Mouse (Mus musculus): ENCODE measurements at regions not wholly inside any gene's neighbourhood (a gene's known extent, or its start where the extent isn't known, plus 50 kb on each side); places are given as distances from the start of the nearest gene placed in this dataset.

DNA sequence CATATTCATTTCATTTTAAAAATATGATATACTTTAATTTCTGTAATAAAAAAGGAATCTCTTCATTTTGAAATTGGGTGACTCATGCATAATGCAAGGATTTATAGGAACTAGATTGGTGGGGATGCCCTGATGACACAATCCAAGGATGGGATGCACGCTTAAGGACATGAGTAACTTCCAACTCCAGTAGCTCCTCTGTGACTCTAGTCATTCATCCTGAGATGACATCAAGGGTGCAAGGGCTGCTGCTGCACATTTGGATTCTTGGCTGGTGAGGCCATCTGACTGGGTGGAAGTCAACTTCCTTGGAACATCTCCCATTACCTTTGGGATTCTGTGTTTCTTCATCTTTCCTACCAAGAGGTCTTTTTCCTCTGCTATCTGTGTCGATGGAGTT is 114.4 kb upstream of the Ngf start:
- no peak overlapping the region for H3K4me2 ChIP-seq
- H3K9me3 ChIP-seq (replicated peaks): no peaks in the 10 kb centered on the region
- H3K27me3 ChIP-seq: no peaks in the 10 kb centered on the region
- H3K4me3 ChIP-seq (replicated peaks): no peak overlapping the region
- no peak overlapping the region for H3K27ac ChIP-seq (replicated peaks)
- no peaks in the 10 kb centered on the region for H3K36me3 ChIP-seq (replicated peaks)
- no peak overlapping the region for H3K9ac ChIP-seq
- no peak for ATAC-seq (ENCODE audit: insufficient read depth)
- 73% methylated on average over 2 of the region's 2 CpGs for WGBS (ENCODE audit: insufficient replicate concordance)
- no peaks in the 10 kb centered on the region for H3K4me1 ChIP-seq (replicated peaks)

DNA sequence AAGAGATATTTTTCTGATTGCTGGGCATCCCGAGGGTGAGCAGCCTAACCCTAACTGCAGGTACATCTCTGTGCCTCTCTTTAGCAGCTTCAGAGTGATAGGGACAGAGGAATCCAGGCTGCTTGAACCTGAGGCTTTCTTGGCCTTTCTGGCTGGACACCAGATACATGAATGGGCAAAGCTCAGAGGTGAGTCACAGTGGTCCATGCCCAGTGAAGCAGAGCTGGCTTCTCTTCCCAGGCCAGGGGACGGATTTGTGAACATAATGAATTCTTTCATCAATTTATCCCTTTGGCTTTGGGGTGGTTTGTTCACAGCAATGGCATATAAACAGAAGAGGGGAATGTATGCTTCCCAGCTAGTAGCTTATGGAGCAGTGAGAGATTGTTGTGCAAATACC is 114.9 kb upstream of the Ngf start:
- 58% methylated on average over 2 of the region's 2 CpGs for WGBS (ENCODE audit: insufficient replicate concordance)
- no peaks in the 10 kb centered on the region for H3K4me1 ChIP-seq (replicated peaks)
- H3K9me3 ChIP-seq (replicated peaks): no peaks in the 10 kb centered on the region
- no peak overlapping the region for H3K27ac ChIP-seq (replicated peaks)
- H3K4me3 ChIP-seq (replicated peaks): no peak overlapping the region
- no peaks in the 10 kb centered on the region for H3K36me3 ChIP-seq (replicated peaks)
- no peaks in the 10 kb centered on the region for H3K27me3 ChIP-seq
- H3K4me2 ChIP-seq: no peak overlapping the region
- H3K9ac ChIP-seq: no peak overlapping the region
- no peak for ATAC-seq (ENCODE audit: insufficient read depth)

DNA sequence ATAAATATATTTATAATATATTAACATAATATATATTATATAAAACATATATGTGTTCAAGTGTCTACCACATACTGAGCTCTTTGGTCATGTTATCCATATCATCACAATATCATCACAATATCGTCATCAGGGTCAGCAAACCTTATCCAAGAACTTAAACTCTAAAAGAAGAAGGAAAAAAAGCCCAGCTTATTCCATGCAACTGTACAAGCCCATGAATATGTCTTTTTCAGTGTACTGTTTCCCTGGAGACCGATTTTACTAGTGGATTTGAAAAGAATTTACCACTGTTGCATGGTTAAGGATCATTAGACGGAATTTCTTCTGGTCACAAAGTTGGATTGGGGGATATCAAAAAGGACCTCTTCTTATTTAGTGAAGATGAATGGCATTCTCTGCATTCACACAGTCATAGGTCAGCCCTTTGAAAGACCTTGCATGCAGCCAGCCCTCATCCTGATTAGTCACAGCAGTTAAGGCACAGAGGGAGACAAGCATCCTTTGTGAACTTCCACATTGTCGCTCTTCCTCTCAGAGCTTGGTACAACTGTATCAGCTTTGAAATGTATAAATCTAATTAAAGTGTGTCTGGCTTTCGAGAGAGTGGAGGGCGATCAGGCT is 116.3 kb upstream of the Ngf start:
- H3K4me1 ChIP-seq (replicated peaks): no peaks in the 10 kb centered on the region
- H3K27ac ChIP-seq (replicated peaks): no peak overlapping the region
- no peak overlapping the region for H3K4me3 ChIP-seq (replicated peaks)
- H3K4me2 ChIP-seq: no peak overlapping the region
- ATAC-seq (ENCODE audit: insufficient read depth): no peak
- H3K27me3 ChIP-seq: no peaks in the 10 kb centered on the region
- no peak overlapping the region for H3K9ac ChIP-seq
- no peaks in the 10 kb centered on the region for H3K36me3 ChIP-seq (replicated peaks)
- no peaks in the 10 kb centered on the region for H3K9me3 ChIP-seq (replicated peaks)
- 61% methylated on average over 6 of the region's 6 CpGs for WGBS (ENCODE audit: insufficient replicate concordance)

DNA sequence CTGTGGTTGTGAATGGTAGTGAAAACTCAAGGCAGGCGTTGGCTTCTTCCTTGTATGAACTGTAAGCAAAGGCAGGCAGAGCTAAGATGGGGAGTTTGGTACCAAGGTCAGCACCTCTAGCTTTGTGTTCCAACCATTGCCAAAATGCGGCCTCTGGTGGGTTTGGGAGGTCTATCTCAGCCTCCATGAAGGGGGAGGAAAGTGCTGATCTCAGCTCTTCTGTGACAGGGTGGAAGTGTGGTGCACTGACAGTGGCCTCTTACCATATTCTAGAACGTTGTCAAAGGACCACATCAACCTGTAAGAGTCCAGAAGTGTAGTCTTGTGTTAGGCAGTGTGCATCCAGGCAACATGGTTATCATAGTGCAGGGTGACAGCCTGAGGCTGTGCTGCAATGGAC is 123.6 kb upstream of the Ngf start:
- Histone ChIP-seq H3K9me3 (replicated peaks) (no peaks in the 10 kb centered on the region), H3K4me1 (replicated peaks) (no peaks in the 10 kb centered on the region), H3K9ac (no peak overlapping the region), H3K36me3 (replicated peaks) (no peaks in the 10 kb centered on the region), H3K4me3 (replicated peaks) (no peak overlapping the region), H3K27me3 (no peaks in the 10 kb centered on the region), H3K27ac (replicated peaks) (no peak overlapping the region), H3K4me2 (no peak overlapping the region)
- 43% methylated on average over 3 of the region's 3 CpGs for WGBS (ENCODE audit: insufficient replicate concordance)
- no peak for ATAC-seq (ENCODE audit: insufficient read depth)

DNA sequence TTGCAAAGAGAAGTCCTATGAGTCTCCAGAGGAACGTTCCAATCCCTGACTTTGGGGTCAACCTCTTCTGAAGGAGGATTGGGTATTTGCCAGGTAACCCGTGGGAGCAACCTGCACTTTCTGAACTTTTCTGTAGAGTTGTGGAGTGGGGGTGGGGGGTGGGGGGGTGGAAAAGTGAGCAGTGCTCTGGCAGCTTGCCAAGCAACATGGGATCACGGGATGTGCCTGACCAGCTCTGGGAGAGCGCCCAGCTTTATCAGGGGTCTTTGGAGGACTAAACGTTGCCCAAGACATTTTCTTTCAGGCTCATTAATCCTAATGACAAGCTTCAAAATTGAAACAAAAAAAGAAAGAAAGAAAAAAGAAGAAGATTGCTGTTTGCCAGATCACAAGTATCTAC is 124.4 kb upstream of the Ngf start:
- H3K9ac ChIP-seq: no peak overlapping the region
- WGBS (ENCODE audit: insufficient replicate concordance): 48% methylated on average over 5 of the region's 5 CpGs
- H3K27ac ChIP-seq (replicated peaks): no peak overlapping the region
- H3K27me3 ChIP-seq: no peaks in the 10 kb centered on the region
- no peak overlapping the region for H3K4me2 ChIP-seq
- no peaks in the 10 kb centered on the region for H3K9me3 ChIP-seq (replicated peaks)
- ATAC-seq (ENCODE audit: insufficient read depth): no peak
- H3K36me3 ChIP-seq (replicated peaks): no peaks in the 10 kb centered on the region
- no peak overlapping the region for H3K4me3 ChIP-seq (replicated peaks)
- no peaks in the 10 kb centered on the region for H3K4me1 ChIP-seq (replicated peaks)

DNA sequence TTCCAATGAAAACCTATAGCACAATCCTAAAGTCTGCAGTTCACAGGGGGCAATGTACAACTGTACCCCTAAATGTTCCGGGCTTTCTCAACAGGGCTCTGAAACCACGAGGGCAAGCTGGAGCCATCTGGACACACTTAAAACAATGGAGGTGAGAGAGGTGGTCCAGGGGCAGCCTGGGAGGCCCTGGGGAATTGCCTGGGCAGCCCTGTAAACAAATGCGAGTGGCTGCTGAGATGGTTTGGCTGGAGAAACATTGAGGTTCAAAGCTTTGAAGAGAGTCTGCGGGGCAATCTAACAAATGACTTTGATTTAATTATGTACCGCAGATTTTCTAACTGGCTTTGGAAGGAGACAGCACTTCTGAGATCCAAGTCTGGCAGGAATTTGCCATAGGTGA is 129.0 kb upstream of the Ngf start:
- H3K4me3 ChIP-seq (replicated peaks): no peak overlapping the region

DNA sequence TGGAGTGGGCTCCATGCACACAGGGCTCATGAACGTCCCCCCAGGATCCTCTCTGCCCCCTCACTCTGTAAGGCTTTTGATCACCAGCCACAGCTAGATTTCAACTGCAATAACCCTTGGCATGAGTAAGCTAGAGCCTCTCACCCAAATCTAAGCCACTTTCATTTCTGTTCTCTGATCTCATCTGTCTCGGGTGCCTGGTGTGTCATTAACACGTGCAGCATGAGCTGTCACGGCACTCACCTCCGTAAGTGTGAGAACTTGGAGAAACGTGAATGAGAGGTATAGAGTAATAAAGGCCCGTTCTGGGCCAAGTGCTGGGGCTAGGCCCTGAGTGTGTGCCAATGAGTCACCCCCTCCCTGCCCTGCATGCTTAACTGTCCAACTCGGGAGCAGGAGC is 131.8 kb upstream of the Ngf start:
- no peaks in the 10 kb centered on the region for H3K36me3 ChIP-seq (replicated peaks)
- no peak overlapping the region for H3K27ac ChIP-seq (replicated peaks)
- H3K9ac ChIP-seq: no peak overlapping the region
- no peaks in the 10 kb centered on the region for H3K9me3 ChIP-seq (replicated peaks)
- 65% methylated on average over 8 of the region's 8 CpGs for WGBS (ENCODE audit: insufficient replicate concordance)
- H3K4me1 ChIP-seq (replicated peaks): no peaks in the 10 kb centered on the region
- ATAC-seq (ENCODE audit: insufficient read depth): no peak
- H3K27me3 ChIP-seq: no peaks in the 10 kb centered on the region
- H3K4me3 ChIP-seq (replicated peaks): no peak overlapping the region
- H3K4me2 ChIP-seq: no peak overlapping the region

More for the DNA sequence above, 129.0 kb upstream of the Ngf start:
- Histone ChIP-seq H3K27me3 (no peaks in the 10 kb centered on the region), H3K4me2 (no peak overlapping the region), H3K27ac (replicated peaks) (no peak overlapping the region), H3K4me1 (replicated peaks) (no peaks in the 10 kb centered on the region), H3K9me3 (replicated peaks) (no peaks in the 10 kb centered on the region), H3K36me3 (replicated peaks) (no peaks in the 10 kb centered on the region), H3K9ac (no peak overlapping the region)
- WGBS (ENCODE audit: insufficient replicate concordance): 37% methylated on average over 5 of the region's 5 CpGs
- ATAC-seq (ENCODE audit: insufficient read depth): no peak

DNA sequence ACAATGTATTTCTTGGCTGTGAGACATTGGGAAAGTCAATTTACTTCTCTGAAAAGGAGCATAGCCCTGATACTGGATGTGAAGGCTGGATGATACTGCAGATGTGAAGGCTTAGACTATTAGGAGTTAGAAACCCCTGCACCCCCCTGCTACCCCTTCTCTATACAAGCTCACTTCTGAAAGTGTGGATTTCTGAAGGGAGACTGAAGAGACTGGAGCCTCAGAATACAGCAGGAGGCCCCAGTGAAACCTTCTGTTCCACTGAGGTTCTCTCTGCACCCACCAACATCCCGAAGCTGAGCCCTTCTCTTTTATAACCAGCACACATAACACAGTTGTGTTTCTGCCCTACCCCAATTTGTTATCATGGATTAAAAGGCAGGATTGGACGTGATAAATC is 131.7 kb upstream of the Vangl1 start:
- no peaks in the 10 kb centered on the region for H3K27me3 ChIP-seq
- H3K36me3 ChIP-seq (replicated peaks): no peaks in the 10 kb centered on the region
- 40% methylated on average over 2 of the region's 2 CpGs for WGBS (ENCODE audit: insufficient replicate concordance)
- H3K27ac ChIP-seq (replicated peaks): no peak overlapping the region
- H3K4me1 ChIP-seq (replicated peaks): no peaks in the 10 kb centered on the region
- ATAC-seq (ENCODE audit: insufficient read depth): no peak
- H3K4me2 ChIP-seq: no peak overlapping the region
- H3K9me3 ChIP-seq (replicated peaks): no peaks in the 10 kb centered on the region
- H3K4me3 ChIP-seq (replicated peaks): no peak overlapping the region
- no peak overlapping the region for H3K9ac ChIP-seq

DNA sequence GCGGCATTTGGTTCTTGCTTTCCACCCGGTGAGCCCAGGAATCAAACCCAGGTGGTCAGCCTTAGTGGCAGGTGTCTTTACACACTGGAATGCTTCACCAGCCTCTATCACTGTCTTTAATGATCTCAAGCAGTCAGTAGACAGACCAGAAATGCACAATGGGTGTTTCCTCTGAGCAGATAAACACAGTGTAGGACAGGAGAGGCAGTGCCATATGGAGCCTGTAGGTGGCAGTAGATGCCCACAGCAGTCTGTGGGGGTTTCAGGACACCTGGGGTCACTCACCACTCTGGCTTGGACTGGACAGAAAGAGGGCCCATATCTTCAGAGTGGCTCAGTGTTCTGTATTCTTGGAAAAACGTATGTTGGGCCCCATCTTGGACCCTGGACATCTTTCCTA is 130.7 kb upstream of the Vangl1 start:
- no peaks in the 10 kb centered on the region for H3K4me1 ChIP-seq (replicated peaks)
- no peak for ATAC-seq (ENCODE audit: insufficient read depth)

DNA sequence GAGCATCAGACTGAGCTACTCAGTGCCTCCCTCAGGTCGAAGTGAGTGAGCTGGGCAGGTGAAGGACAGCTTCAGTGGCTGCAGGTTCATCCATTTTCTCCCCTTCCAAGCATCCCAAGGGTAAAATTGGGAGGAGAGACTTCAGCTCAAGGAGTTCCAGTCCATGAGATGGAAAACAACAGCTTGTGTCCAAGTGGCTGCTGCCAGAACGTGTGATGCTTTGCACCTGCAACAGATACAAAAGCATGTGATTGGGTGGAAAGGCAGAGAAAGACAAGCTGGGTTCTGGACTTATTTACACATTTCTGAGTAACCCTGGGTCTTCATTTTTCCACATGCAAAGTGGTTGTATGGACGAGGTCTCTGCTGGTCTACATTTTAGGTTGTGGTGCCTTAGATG is 127.7 kb upstream of the Vangl1 start:
- Histone ChIP-seq H3K9ac (no peak overlapping the region), H3K36me3 (replicated peaks) (no peaks in the 10 kb centered on the region), H3K27ac (replicated peaks) (no peak overlapping the region), H3K27me3 (no peaks in the 10 kb centered on the region), H3K4me2 (no peak overlapping the region), H3K4me3 (replicated peaks) (no peak overlapping the region), H3K9me3 (replicated peaks) (no peaks in the 10 kb centered on the region), H3K4me1 (replicated peaks) (no peaks in the 10 kb centered on the region)
- 49% methylated on average over 3 of the region's 3 CpGs for WGBS (ENCODE audit: insufficient replicate concordance)
- ATAC-seq (ENCODE audit: insufficient read depth): no peak

More for the DNA sequence above, 130.7 kb upstream of the Vangl1 start:
- H3K9ac ChIP-seq: no peak overlapping the region
- H3K36me3 ChIP-seq (replicated peaks): no peaks in the 10 kb centered on the region
- no peak overlapping the region for H3K27ac ChIP-seq (replicated peaks)
- no peak overlapping the region for H3K4me2 ChIP-seq
- H3K4me3 ChIP-seq (replicated peaks): no peak overlapping the region
- H3K9me3 ChIP-seq (replicated peaks): no peaks in the 10 kb centered on the region
- 58% methylated on average over 3 of the region's 3 CpGs for WGBS (ENCODE audit: insufficient replicate concordance)
- no peaks in the 10 kb centered on the region for H3K27me3 ChIP-seq

DNA sequence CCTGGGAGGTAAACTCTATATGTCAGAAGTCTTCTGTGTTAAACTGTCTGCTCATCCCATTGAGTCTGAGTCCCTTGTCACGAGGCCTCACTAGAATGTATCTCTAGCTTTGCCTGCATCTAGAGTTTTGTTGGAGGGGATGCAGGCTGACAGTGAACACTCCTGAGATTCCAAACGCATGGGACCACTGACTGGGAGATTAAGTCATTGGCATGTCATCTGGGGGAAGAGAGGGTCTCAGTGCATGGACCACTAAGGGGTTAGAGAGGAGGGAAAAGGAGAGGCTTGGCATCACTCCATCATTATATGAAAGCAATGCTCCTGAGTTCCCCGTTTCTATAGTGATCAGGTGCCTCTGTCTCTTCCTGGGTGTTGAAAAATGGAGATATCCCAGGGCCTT is 114.8 kb upstream of the Vangl1 start:
- Histone ChIP-seq H3K4me2 (no peak overlapping the region), H3K27me3 (no peaks in the 10 kb centered on the region), H3K4me3 (replicated peaks) (no peak overlapping the region), H3K9ac (no peak overlapping the region), H3K4me1 (replicated peaks) (no peaks in the 10 kb centered on the region), H3K36me3 (replicated peaks) (no peaks in the 10 kb centered on the region), H3K27ac (replicated peaks) (no peak overlapping the region), H3K9me3 (replicated peaks) (no peaks in the 10 kb centered on the region)
- no peak for ATAC-seq (ENCODE audit: insufficient read depth)
- WGBS (ENCODE audit: insufficient replicate concordance): 43% methylated on average over 3 of the region's 3 CpGs

DNA sequence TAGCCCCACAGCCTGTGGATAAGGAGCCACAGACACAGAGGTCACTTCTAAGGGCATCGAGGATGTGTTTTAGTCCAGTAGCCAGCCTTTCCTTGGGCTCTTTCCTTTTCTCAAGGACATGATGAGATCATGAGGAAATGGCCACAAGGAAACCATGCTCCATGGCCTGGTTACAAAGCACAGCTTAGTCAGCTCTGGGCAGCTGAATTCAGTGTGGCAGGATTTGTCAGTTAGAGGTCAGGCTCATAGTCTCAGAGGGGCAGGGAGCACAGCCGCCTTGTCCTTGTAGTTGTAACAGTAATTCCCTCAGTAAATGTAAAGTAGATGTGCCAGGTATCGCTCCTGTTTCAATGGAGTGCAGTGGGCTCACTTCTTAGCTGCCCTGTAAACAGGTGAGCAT is 111.7 kb upstream of the Vangl1 start:
- no peak overlapping the region for H3K27ac ChIP-seq (replicated peaks)
- H3K4me2 ChIP-seq: no peak overlapping the region
- H3K27me3 ChIP-seq: no peaks in the 10 kb centered on the region
- no peaks in the 10 kb centered on the region for H3K9me3 ChIP-seq (replicated peaks)
- H3K9ac ChIP-seq: no peak overlapping the region
- H3K4me1 ChIP-seq (replicated peaks): no peaks in the 10 kb centered on the region
- WGBS (ENCODE audit: insufficient replicate concordance): 57% methylated on average over 3 of the region's 3 CpGs
- no peaks in the 10 kb centered on the region for H3K36me3 ChIP-seq (replicated peaks)
- no peak for ATAC-seq (ENCODE audit: insufficient read depth)
- H3K4me3 ChIP-seq (replicated peaks): no peak overlapping the region
